Mouse (Mus musculus) MEL (cell line): ENCODE measurements at regions not wholly inside any gene's neighbourhood (a gene's known extent, or its start where the extent isn't known, plus 50 kb on each side); places are given as distances from the start of the nearest gene placed in this dataset.

Source experiments
- DNase-seq: peaks from one replicate; pipeline ENCODE4 v3.0.0; 2011; ENCODE audit warnings: low read depth, low spot score
- H3K27ac ChIP-seq: 2 replicates; pipeline ENCODE4 v1.5.1; 2012; ENCODE audit warnings: low read depth, mild to moderate bottlenecking, control low read depth, low read length, moderate library complexity; ENCODE audit not compliant: control insufficient read depth
- H3K27me3 ChIP-seq, 2 experiments: fragments of 150-350 bp in 1 of 2; sonication (generic) in 1 of 2; 2 replicates each; pipeline ENCODE4 v1.6.1; 2012; ENCODE audit warnings: low read length in 2 of 2, mild to moderate bottlenecking in 2 of 2, improper control_type of control experiment in 1 of 2, moderate library complexity in 1 of 2; ENCODE audit not compliant: insufficient read depth in 2 of 2, control insufficient read depth in 1 of 2
- H3K36me3 ChIP-seq, 2 experiments: 2 replicates each; pipeline ENCODE4 v1.6.1; 2012 to 2014; ENCODE audit warnings: low read length in 2 of 2, improper control_type of control experiment in 1 of 2, inconsistent platforms in 1 of 2, mild to moderate bottlenecking in 1 of 2; ENCODE audit not compliant: insufficient read depth in 2 of 2, control insufficient read depth in 1 of 2
- H3K4me1 ChIP-seq, 2 experiments: fragments of 150-350 bp in 1 of 2; sonication (generic) in 1 of 2; 2 replicates each; pipeline ENCODE4 v1.6.1; 2012; ENCODE audit warnings: low read length in 2 of 2, improper control_type of control experiment in 1 of 2, mild to moderate bottlenecking in 1 of 2; ENCODE audit not compliant: insufficient read depth in 2 of 2, control insufficient read depth in 1 of 2
- H3K4me3 ChIP-seq, 2 experiments: fragments of 150-350 bp in 1 of 2; sonication (generic) in 1 of 2; 2 replicates each; pipeline ENCODE4 v1.5.1; 2012; ENCODE audit warnings: low read depth in 2 of 2, low read length in 2 of 2, mild to moderate bottlenecking in 2 of 2, moderate library complexity in 2 of 2, control low read depth in 1 of 2, improper control_type of control experiment in 1 of 2; ENCODE audit not compliant: control insufficient read depth in 1 of 2, insufficient read depth in 1 of 2
- H3K79me2 ChIP-seq: 2 replicates; pipeline ENCODE4 v1.6.1; 2012; ENCODE audit warnings: mild to moderate bottlenecking, low read length, moderate library complexity; ENCODE audit not compliant: control insufficient read depth, poor library complexity, insufficient read depth
- H3K9ac ChIP-seq: 2 replicates; pipeline ENCODE4 v1.6.1; 2012; ENCODE audit warnings: low read depth, mild to moderate bottlenecking, control low read depth, low read length, moderate library complexity; ENCODE audit not compliant: control insufficient read depth, poor library complexity, severe bottlenecking
- H3K9me3 ChIP-seq: fragments of 150-350 bp; sonication (generic); replicated peaks from 2 replicates; pipeline ENCODE4 v1.6.1; 2012; ENCODE audit warnings: mild to moderate bottlenecking, low read length, improper control_type of control experiment, moderate library complexity; ENCODE audit not compliant: insufficient read depth
- BHLHE40 ChIP-seq: IDR thresholded peaks from 2 replicates; pipeline ENCODE4 v1.6.1; 2012; ENCODE audit warnings: low read depth, mild to moderate bottlenecking, inconsistent platforms, low read length, improper control_type of control experiment, borderline replicate concordance
- CTCF ChIP-seq, 3 experiments: IDR thresholded peaks in 2 of 3; conservative IDR thresholded peaks in 1 of 3; 2 replicates each; pipeline ENCODE4 v1.5.1; 2011 to 2012; ENCODE audit warnings: low read length in 3 of 3, low read depth in 2 of 3, mild to moderate bottlenecking in 2 of 3, improper control_type of control experiment in 1 of 3, inconsistent platforms in 1 of 3, mixed read lengths in 1 of 3, moderate library complexity in 1 of 3; ENCODE audit not compliant: control insufficient read depth in 1 of 3, insufficient read depth in 1 of 3, poor library complexity in 1 of 3, severe bottlenecking in 1 of 3
- E2F4 ChIP-seq: IDR thresholded peaks from 2 replicates; pipeline ENCODE4 v1.6.1; 2011; ENCODE audit warnings: low read depth, low read length, improper control_type of control experiment, borderline replicate concordance
- ELF1 ChIP-seq: IDR thresholded peaks from 2 replicates; pipeline ENCODE4 v1.6.1; 2014; ENCODE audit warnings: low read depth, mild to moderate bottlenecking, inconsistent platforms, low read length, improper control_type of control experiment, moderate library complexity
- GABPA ChIP-seq: IDR thresholded peaks from 2 replicates; pipeline ENCODE4 v1.6.1; 2012; ENCODE audit warnings: low read depth, mild to moderate bottlenecking, inconsistent platforms, low read length, improper control_type of control experiment, moderate library complexity
- JUND ChIP-seq: IDR thresholded peaks from 2 replicates; pipeline ENCODE4 v1.6.1; 2011; ENCODE audit warnings: low read depth, mild to moderate bottlenecking, improper control_type of control experiment, low read length
- KAT2A ChIP-seq: conservative IDR thresholded peaks from 2 replicates; pipeline ENCODE4 v1.6.1; 2012; ENCODE audit warnings: low read depth, low read length, improper control_type of control experiment, inconsistent platforms
- MAZ ChIP-seq: IDR thresholded peaks from 2 replicates; pipeline ENCODE4 v1.6.1; 2012; ENCODE audit warnings: low read depth, mild to moderate bottlenecking, inconsistent platforms, low read length, improper control_type of control experiment
- MYC ChIP-seq: IDR thresholded peaks from 2 replicates; pipeline ENCODE4 v1.6.1; 2011; ENCODE audit warnings: low read depth, mild to moderate bottlenecking, low read length, improper control_type of control experiment, moderate library complexity
- NELFE ChIP-seq: IDR thresholded peaks from 2 replicates; pipeline ENCODE4 v1.6.1; 2011; ENCODE audit warnings: low read depth, low read length, improper control_type of control experiment
- NRF1 ChIP-seq: IDR thresholded peaks from 2 replicates; pipeline ENCODE4 v1.6.1; 2014; ENCODE audit warnings: low read depth, mild to moderate bottlenecking, inconsistent platforms, low read length, improper control_type of control experiment, moderate library complexity; ENCODE audit not compliant: poor library complexity, insufficient read depth, severe bottlenecking
- POLR2A ChIP-seq, 2 experiments: IDR thresholded peaks; 2 replicates each; pipeline ENCODE4 v1.6.1; 2011 to 2012; ENCODE audit warnings: low read length in 2 of 2, mild to moderate bottlenecking in 2 of 2, control low read depth in 1 of 2, improper control_type of control experiment in 1 of 2, low read depth in 1 of 2, moderate library complexity in 1 of 2; ENCODE audit not compliant: control insufficient read depth in 1 of 2, insufficient read depth in 1 of 2, poor library complexity in 1 of 2
- RAD21 ChIP-seq: IDR thresholded peaks from 2 replicates; pipeline ENCODE4 v1.6.1; 2011; ENCODE audit warnings: mild to moderate bottlenecking, low read depth, low read length, improper control_type of control experiment
- SIN3A ChIP-seq: IDR thresholded peaks from 2 replicates; pipeline ENCODE4 v1.6.1; 2012; ENCODE audit warnings: low read length, improper control_type of control experiment, inconsistent platforms
- SMC3 ChIP-seq: IDR thresholded peaks from 2 replicates; pipeline ENCODE4 v1.6.1; 2011; ENCODE audit warnings: low read depth, low read length, improper control_type of control experiment
- TBP ChIP-seq: IDR thresholded peaks from 2 replicates; pipeline ENCODE4 v1.8.0; 2011; ENCODE audit warnings: low read depth, low read length, improper control_type of control experiment
- USF2 ChIP-seq, 2 experiments: IDR thresholded peaks; 2 replicates each; pipeline ENCODE4 v1.6.1; 2011 to 2012; ENCODE audit warnings: improper control_type of control experiment in 2 of 2, low read length in 2 of 2, borderline replicate concordance in 1 of 2, inconsistent platforms in 1 of 2, low read depth in 1 of 2, mild to moderate bottlenecking in 1 of 2; ENCODE audit not compliant: insufficient read depth in 1 of 2
- ZKSCAN1 ChIP-seq: IDR thresholded peaks from 2 replicates; pipeline ENCODE4 v1.6.1; 2012; ENCODE audit warnings: low read depth, mild to moderate bottlenecking, inconsistent platforms, low read length, improper control_type of control experiment, moderate library complexity
- ZNF384 ChIP-seq: IDR thresholded peaks from 2 replicates; pipeline ENCODE4 v1.6.1; 2012; ENCODE audit warnings: low read depth, mild to moderate bottlenecking, inconsistent platforms, low read length, improper control_type of control experiment

DNA sequence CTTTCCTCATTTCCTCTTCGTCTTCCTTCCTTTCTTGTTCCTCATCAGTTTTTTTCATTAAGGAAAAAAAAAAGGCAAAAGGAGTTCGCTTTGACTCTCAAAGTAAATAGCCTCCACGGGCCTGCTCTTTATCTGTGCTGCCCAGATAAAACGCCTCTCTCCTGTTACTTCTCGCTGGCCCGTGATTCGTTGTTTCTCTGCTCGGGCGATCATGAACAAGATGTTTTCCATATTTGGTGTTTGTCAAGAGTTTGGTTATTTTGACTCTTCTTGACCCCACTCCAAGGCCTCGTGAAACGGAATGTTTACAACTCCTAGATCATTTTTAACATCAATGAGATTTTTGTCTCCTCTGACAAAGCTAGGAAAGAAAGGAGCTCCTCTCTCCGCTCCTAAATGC is 288.4 kb upstream of the Atp5g3 start:
- no peaks in the 10 kb centered on the region for H3K4me1 ChIP-seq
- H3K79me2 ChIP-seq, result no peaks in the 10 kb centered on the region
- H3K4me3 ChIP-seq, result no peak overlapping the region
- H3K27ac ChIP-seq, result no peak overlapping the region
- H3K36me3 ChIP-seq, result no peaks in the 10 kb centered on the region
- TF ChIP-seq E2F4 (no peak), USF2 (IDR thresholded peaks at IDR 0.05; ENCODE audit: borderline replicate concordance in 1 of 2, insufficient read depth in 1 of 2, low read depth in 1 of 2, low read length in 2 of 2) (no peak), SMC3 (no peak), TBP (no peak), KAT2A (no peak), GABPA (no peak), NELFE (no peak), ELF1 (no peak), ZNF384 (no peak), MYC (no peak)
- H3K9me3 ChIP-seq, result no peaks in the 10 kb centered on the region
- H3K9ac ChIP-seq, result no peak overlapping the region
- H3K27me3 ChIP-seq, result no peaks in the 10 kb centered on the region; a peak in 3 of 4 replicates
- no peak for DNase-seq

DNA sequence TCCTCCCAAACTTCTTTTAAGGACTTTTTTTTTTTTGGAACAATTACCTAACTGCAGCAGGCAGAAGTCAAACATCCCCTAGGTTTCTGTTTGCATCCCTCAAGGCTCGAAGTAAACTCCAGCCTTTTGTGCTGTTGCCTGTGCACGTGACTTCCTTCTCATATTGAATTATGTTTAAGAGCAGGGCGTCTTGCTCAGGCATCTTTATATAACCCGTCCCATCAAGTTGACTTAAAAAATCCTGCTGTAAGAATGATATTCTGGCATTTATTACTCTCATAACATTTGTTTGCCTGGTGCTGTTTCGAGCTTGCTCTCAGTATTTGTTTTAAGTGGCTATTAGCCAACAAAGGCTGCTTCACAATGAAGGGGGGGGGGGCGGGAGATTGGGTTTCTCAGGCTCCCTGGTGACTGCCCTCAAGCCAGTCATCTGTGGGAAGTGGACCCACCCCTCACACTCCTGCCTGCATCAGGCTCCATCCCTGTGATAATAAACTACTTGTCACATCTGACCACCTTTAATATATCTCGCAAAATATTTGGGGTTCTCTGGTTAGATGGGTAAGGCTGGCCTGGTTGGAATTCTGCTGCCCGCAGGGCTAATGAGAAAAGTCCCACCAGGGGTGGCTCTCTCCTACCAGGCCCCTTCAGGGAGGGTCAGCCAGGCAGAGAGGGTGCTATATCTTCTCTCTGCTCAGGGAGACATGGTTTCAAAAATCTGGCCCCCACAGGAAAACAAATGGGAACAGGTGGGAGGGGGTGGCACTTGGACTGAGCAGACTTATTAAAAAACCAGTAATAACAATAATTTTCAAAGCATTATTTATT is 277.1 kb upstream of the Atp5g3 start:
- no peaks in the 10 kb centered on the region for H3K9me3 ChIP-seq
- no peak overlapping the region for H3K27ac ChIP-seq
- no peak overlapping the region for H3K9ac ChIP-seq
- no peaks in the 10 kb centered on the region for H3K4me1 ChIP-seq
- H3K27me3 ChIP-seq, result peaks cover 0 to 1% of the 10 kb centered on the region in 2 experiments; a peak in 1 of 4 replicates
- TF ChIP-seq RAD21 (no peak), ZKSCAN1 (no peak), JUND (no peak)
- no peaks in the 10 kb centered on the region for H3K36me3 ChIP-seq
- no peaks in the 10 kb centered on the region for H3K79me2 ChIP-seq
- no peak for DNase-seq
- no peak overlapping the region for H3K4me3 ChIP-seq

DNA sequence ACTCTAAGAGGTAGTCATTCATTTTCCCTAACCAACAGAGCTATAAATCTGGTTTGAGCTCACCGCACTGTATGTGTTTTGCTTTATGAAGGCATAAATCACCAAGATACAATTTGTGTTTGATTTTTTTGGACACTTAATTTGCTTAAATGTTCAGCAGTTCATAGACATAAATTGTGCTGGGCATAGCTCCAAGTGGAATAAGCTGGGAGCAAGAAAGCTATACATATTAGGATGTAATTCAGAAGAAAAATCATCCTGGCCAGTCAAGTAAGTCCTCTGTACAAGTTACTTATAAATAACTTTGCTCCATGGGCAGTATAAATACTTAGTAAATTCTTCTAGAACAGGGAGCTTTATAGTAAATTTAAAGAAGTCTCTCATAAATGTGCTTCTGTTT is 267.0 kb upstream of the Atp5g3 start:
- Histone ChIP-seq H3K36me3 (no peaks in the 10 kb centered on the region), H3K27ac (no peak overlapping the region), H3K27me3 (peaks cover 3 to 4% of the 10 kb centered on the region in 2 experiments; a peak in 3 of 4 replicates), H3K9ac (no peak overlapping the region), H3K4me1 (no peaks in the 10 kb centered on the region), H3K4me3 (no peak overlapping the region), H3K9me3 (no peaks in the 10 kb centered on the region), H3K79me2 (no peaks in the 10 kb centered on the region)
- TF ChIP-seq CTCF (IDR thresholded peaks at IDR 0.05 in 2 of 3, conservative IDR thresholded peaks at IDR 0.05 in 1 of 3; ENCODE audit: control insufficient read depth in 1 of 3, insufficient read depth in 1 of 3, low read depth in 2 of 3, low read length in 3 of 3, poor library complexity in 1 of 3, severe bottlenecking in 1 of 3) (no peak), MYC (no peak), POLR2A (IDR thresholded peaks at IDR 0.05; ENCODE audit: control insufficient read depth in 1 of 2, insufficient read depth in 1 of 2, low read depth in 1 of 2, low read length in 2 of 2, poor library complexity in 1 of 2) (no peak), ZNF384 (no peak), GABPA (no peak), BHLHE40 (no peak), SIN3A (no peak), MAZ (no peak), NRF1 (no peak)
- DNase-seq, result no peak
